Mouse (Mus musculus): ENCODE results near the gene Ago4.

Gene Ago4

GRCm38 (mm10) chr4:126512308-126513066, 20.8 kb downstream of the Ago4 start:
- DNase-seq: no peak

GRCm38 (mm10) chr4:126511013-126511412, 22.3 kb downstream of the Ago4 start:
- DNase-seq: no peak

- DNase-seq: no peak
Measured at GRCm38 (mm10) chr4:126509072-126509471, 24.2 kb downstream of the Ago4 start.

- DNase-seq: no peak
Measured at GRCm38 (mm10) chr4:126508110-126508899, 25.0 kb downstream of the Ago4 start.

GRCm38 (mm10) chr4:126502977-126503309, 30.3 kb downstream of the Ago4 start:
- DNase-seq: no peak

- no peak for DNase-seq
Measured at GRCm38 (mm10) chr4:126502141-126502976, 30.9 kb downstream of the Ago4 start.

GRCm38 (mm10) chr4:126498601-126499000, 34.7 kb downstream of the Ago4 start:
- no peak for DNase-seq

GRCm38 (mm10) chr4:126496963-126497362, 36.3 kb downstream of the Ago4 start:
- DNase-seq: no peak

GRCm38 (mm10) chr4:126495942-126496790, 37.1 kb downstream of the Ago4 start:
- DNase-seq: no peak

- no peak for DNase-seq
Measured at GRCm38 (mm10) chr4:126495453-126495852, 37.8 kb downstream of the Ago4 start.

GRCm38 (mm10) chr4:126493416-126493815, 39.9 kb downstream of the Ago4 start:
- DNase-seq: no peak

- no peak for DNase-seq
Measured at GRCm38 (mm10) chr4:126491977-126492376, 41.3 kb downstream of the Ago4 start.

- DNase-seq: no peak
Measured at GRCm38 (mm10) chr4:126490726-126491125, 42.5 kb downstream of the Ago4 start.

GRCm38 (mm10) chr4:126489811-126490210, 43.5 kb downstream of the Ago4 start:
- DNase-seq: peak in 1 of 2 experiments; percentile 18

GRCm38 (mm10) chr4:126486217-126486616, 47.1 kb downstream of the Ago4 start:
- no peak for DNase-seq

GRCm38 (mm10) chr4:126485065-126485464, 48.2 kb downstream of the Ago4 start:
- DNase-seq: no peak

- DNase-seq: no peak
Measured at GRCm38 (mm10) chr4:126483874-126484273, 49.4 kb downstream of the Ago4 start.

- no peak for DNase-seq
Measured at GRCm38 (mm10) chr4:126482951-126483350, 50.3 kb downstream of the Ago4 start.

- no peak for DNase-seq
Measured at GRCm38 (mm10) chr4:126481461-126481860, 51.8 kb downstream of the Ago4 start.

GRCm38 (mm10) chr4:126480288-126480687, 53.0 kb downstream of the Ago4 start:
- DNase-seq: no peak

- DNase-seq: no peak
Measured at GRCm38 (mm10) chr4:126473031-126473430, 60.2 kb downstream of the Ago4 start.

GRCm38 (mm10) chr4:126469334-126469733, 63.9 kb downstream of the Ago4 start:
- no peak for DNase-seq
